Mouse (Mus musculus) MEL (cell line): ENCODE measurements around the gene Pparg.

Experiments used
- CHD2 ChIP-seq: IDR thresholded peaks from 2 replicates; pipeline ENCODE4 v1.6.1; 2011; ENCODE audit warnings: low read length, improper control_type of control experiment
- CTCF ChIP-seq, 3 experiments: IDR thresholded peaks in 2 of 3; conservative IDR thresholded peaks in 1 of 3; 2 replicates each; pipeline ENCODE4 v1.5.1; 2011 to 2012; ENCODE audit warnings: low read length in 3 of 3, low read depth in 2 of 3, mild to moderate bottlenecking in 2 of 3, improper control_type of control experiment in 1 of 3, inconsistent platforms in 1 of 3, mixed read lengths in 1 of 3, moderate library complexity in 1 of 3; ENCODE audit not compliant: control insufficient read depth in 1 of 3, insufficient read depth in 1 of 3, poor library complexity in 1 of 3, severe bottlenecking in 1 of 3
- E2F4 ChIP-seq: IDR thresholded peaks from 2 replicates; pipeline ENCODE4 v1.6.1; 2011; ENCODE audit warnings: low read depth, low read length, improper control_type of control experiment, borderline replicate concordance
- GATA1 ChIP-seq: IDR thresholded peaks from 2 replicates; pipeline ENCODE4 v1.6.1; 2011; ENCODE audit warnings: low read depth, low read length, improper control_type of control experiment
- POLR2A ChIP-seq, 2 experiments: IDR thresholded peaks; 2 replicates each; pipeline ENCODE4 v1.6.1; 2011 to 2012; ENCODE audit warnings: low read length in 2 of 2, mild to moderate bottlenecking in 2 of 2, control low read depth in 1 of 2, improper control_type of control experiment in 1 of 2, low read depth in 1 of 2, moderate library complexity in 1 of 2; ENCODE audit not compliant: control insufficient read depth in 1 of 2, insufficient read depth in 1 of 2, poor library complexity in 1 of 2
- POLR2AphosphoS2 ChIP-seq: IDR thresholded peaks from 2 replicates; pipeline ENCODE4 v1.6.1; 2011; ENCODE audit warnings: low read length, improper control_type of control experiment
- RCOR1 ChIP-seq: IDR thresholded peaks from 2 replicates; pipeline ENCODE4 v1.6.1; 2012; ENCODE audit warnings: low read depth, mild to moderate bottlenecking, inconsistent platforms, low read length, improper control_type of control experiment
- SMC3 ChIP-seq: IDR thresholded peaks from 2 replicates; pipeline ENCODE4 v1.6.1; 2011; ENCODE audit warnings: low read depth, low read length, improper control_type of control experiment
- TAL1 ChIP-seq: IDR thresholded peaks from 2 replicates; pipeline ENCODE4 v1.6.1; 2012; ENCODE audit warnings: mild to moderate bottlenecking, inconsistent platforms, low read length, moderate library complexity, mixed read lengths
- USF1 ChIP-seq: IDR thresholded peaks from 2 replicates; pipeline ENCODE4 v1.6.1; 2014; ENCODE audit warnings: low read depth, mild to moderate bottlenecking, inconsistent platforms, low read length, improper control_type of control experiment, moderate library complexity
- ZC3H11A ChIP-seq: IDR thresholded peaks from 2 replicates; pipeline ENCODE4 v1.6.1; 2012; ENCODE audit warnings: low read depth, mild to moderate bottlenecking, inconsistent platforms, low read length, improper control_type of control experiment
- ZMIZ1 ChIP-seq: IDR thresholded peaks from 2 replicates; pipeline ENCODE4 v1.6.1; 2012; ENCODE audit warnings: low read depth, mild to moderate bottlenecking, inconsistent platforms, low read length, improper control_type of control experiment, moderate library complexity

DNA sequence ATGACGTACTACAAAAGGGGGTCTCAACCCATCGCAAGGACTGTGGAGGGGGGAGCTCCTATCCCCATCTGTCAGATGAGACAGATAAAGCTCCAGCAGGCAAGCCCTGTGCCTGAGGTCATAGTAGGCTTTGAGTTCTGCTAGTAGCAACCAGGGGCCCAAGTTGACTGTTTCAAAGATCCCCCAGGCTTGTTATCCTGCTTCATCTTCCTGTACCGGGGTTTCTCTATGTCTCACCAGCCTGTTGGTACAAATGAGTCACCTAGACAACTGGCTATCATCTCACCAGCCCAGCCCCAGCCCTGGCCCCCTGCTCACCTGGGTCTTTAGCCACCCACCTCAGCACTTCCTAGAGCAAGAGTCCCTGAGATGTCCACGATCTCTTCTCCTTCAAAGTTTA, 167.6 kb downstream of the Pparg start:
- no peak for TF ChIP-seq POLR2AphosphoS2
- TF ChIP-seq TAL1: no peak
- no peak for TF ChIP-seq E2F4
- TF ChIP-seq ZMIZ1: no peak
- no peak for TF ChIP-seq SMC3
- no peak for TF ChIP-seq ZC3H11A
- no peak for TF ChIP-seq CTCF (IDR thresholded peaks at IDR 0.05 in 2 of 3, conservative IDR thresholded peaks at IDR 0.05 in 1 of 3; ENCODE audit: control insufficient read depth in 1 of 3, insufficient read depth in 1 of 3, low read depth in 2 of 3, low read length in 3 of 3, poor library complexity in 1 of 3, severe bottlenecking in 1 of 3)
- TF ChIP-seq GATA1: no peak
- no peak for TF ChIP-seq CHD2
- no peak for TF ChIP-seq POLR2A (IDR thresholded peaks at IDR 0.05; ENCODE audit: control insufficient read depth in 1 of 2, insufficient read depth in 1 of 2, low read depth in 1 of 2, low read length in 2 of 2, poor library complexity in 1 of 2)
- no peak for TF ChIP-seq RCOR1
- TF ChIP-seq USF1: no peak
